ENCODE assay signal across 28 mouse cellular contexts in genomic region chr8:104371121-104371520, GRCm38 (mm10). TPM values are rescaled to one million over a fixed set of nuclear protein-coding genes. Genes with fewer than 3 reads are reported as not detected.
"Had no signal": no experiment of that assay in that cellular context is flagged by ENCODE, and none has a peak within 500 bp of the region (broad histone marks: within the 10 kb centered on the region; RNA-seq: fewer than 3 reads in every experiment).

No protein-coding gene starts in this region.

- H3K9ac ChIP-seq: kidney, embryonic 15.5 days; limb, embryonic 12.5 days; limb, embryonic 15.5 days; liver, embryonic 13.5 days; midbrain, embryonic 12.5 days had no signal

- H3K36me3 ChIP-seq: kidney, embryonic 15.5 days; limb, embryonic 15.5 days; liver, embryonic 13.5 days; midbrain, embryonic 12.5 days had no signal

- H3K27me3 ChIP-seq: kidney, embryonic 15.5 days; limb, embryonic 12.5 days; limb, embryonic 15.5 days; liver, embryonic 13.5 days; midbrain, embryonic 12.5 days had no signal

- H3K4me2 ChIP-seq: kidney, embryonic 15.5 days; limb, embryonic 12.5 days; limb, embryonic 15.5 days; liver, embryonic 13.5 days; midbrain, embryonic 12.5 days had no signal

- DNase-seq: kidney, adult 8-10 months; kidney, postnatal 10 days; kidney, postnatal 4 days; left cerebral cortex, postnatal 4 days; liver, embryonic 13.5 days; lung, adult 2 months; lung, postnatal 14 days; lung, postnatal 4 days; thymus, adult 2 months; thymus, postnatal 14 days; thymus, postnatal 4 days had no signal

- H3K27ac ChIP-seq: kidney, embryonic 15.5 days; limb, embryonic 12.5 days; limb, embryonic 15.5 days; liver, embryonic 13.5 days; midbrain, embryonic 12.5 days; stomach, postnatal 0 days had no signal

- ATAC-seq: midbrain, embryonic 16.5 days had no signal

- H3K9me3 ChIP-seq: kidney, embryonic 15.5 days; limb, embryonic 12.5 days; limb, embryonic 15.5 days; liver, embryonic 13.5 days; midbrain, embryonic 12.5 days had no signal

- H3K4me3 ChIP-seq: kidney, embryonic 15.5 days; limb, embryonic 12.5 days; limb, embryonic 15.5 days; liver, embryonic 13.5 days; midbrain, embryonic 12.5 days had no signal

RNA-seq across cellular contexts. Expression of gene Cmtm2b, which starts 49.1 kb away (rescaled TPM):
- total RNA-seq: layer of hippocampus, adult 18-20 months; layer of hippocampus, postnatal 14 days; left cerebral cortex, adult 8-10 months; left cerebral cortex, postnatal 14 days; left cerebral cortex, postnatal 4 days; megakaryocyte progenitor cell, adult 5-6 weeks; megakaryocyte-erythroid progenitor cell, adult 5-6 weeks had no signal
- polyA plus RNA-seq: kidney, embryonic 15.5 days; limb, embryonic 12.5 days; limb, embryonic 15.5 days; liver, embryonic 13.5 days; liver, embryonic 16.5 days; lung, adult 2 months; lung, embryonic 16.5 days; midbrain, embryonic 12.5 days; midbrain, embryonic 16.5 days; neural tube, embryonic 11.5 days; neural tube, embryonic 14.5 days; stomach, embryonic 14.5 days; stomach, postnatal 0 days; thymus, adult 2 months had no signal

RNA-seq across cellular contexts. Expression of gene Gm11020, which starts 49.8 kb away (rescaled TPM):
- total RNA-seq: layer of hippocampus, adult 18-20 months; layer of hippocampus, postnatal 14 days; left cerebral cortex, adult 8-10 months; left cerebral cortex, postnatal 14 days; left cerebral cortex, postnatal 4 days; megakaryocyte progenitor cell, adult 5-6 weeks; megakaryocyte-erythroid progenitor cell, adult 5-6 weeks had no signal
- polyA plus RNA-seq: kidney, embryonic 15.5 days; limb, embryonic 12.5 days; limb, embryonic 15.5 days; liver, embryonic 13.5 days; liver, embryonic 16.5 days; lung, adult 2 months; lung, embryonic 16.5 days; midbrain, embryonic 12.5 days; midbrain, embryonic 16.5 days; neural tube, embryonic 11.5 days; neural tube, embryonic 14.5 days; stomach, embryonic 14.5 days; stomach, postnatal 0 days; thymus, adult 2 months had no signal
